Mouse (Mus musculus): Measurements from ENCODE around the gene Zswim9.
"Not testable (repeated sequence)": the region's sequence is repeated elsewhere in the genome, so short reads cannot be mapped to it uniquely, and the experiment has no call there.

Gene Zswim9

DNA sequence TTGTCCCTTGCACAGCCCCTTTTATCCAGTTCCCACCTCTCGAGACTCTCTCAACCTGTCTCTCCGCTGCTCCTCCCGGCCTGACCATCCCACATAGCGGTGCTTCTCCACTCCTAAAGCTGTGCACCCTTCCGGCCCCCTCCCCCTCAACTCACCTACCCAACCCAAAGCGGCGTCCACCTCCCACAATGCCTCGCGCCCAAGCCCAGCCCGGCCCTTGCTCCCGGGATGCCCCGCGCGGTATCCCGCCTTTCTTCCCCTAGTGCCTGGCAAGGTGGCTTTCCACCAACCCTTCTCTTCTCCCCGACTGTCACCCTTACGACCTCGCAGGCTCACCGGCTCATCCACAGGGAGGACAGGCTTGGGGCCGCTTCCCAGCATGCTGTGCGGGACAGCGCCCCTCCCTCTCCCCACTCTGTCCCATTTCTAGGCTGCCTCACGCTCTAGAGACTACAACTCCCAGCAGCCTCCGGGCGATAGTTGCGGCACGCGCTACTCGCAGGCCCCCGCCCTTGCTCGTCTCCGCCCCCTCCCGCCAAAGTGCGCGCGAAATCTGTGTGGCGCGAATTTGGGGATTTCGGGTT lies at the start of gene Zswim9:
Zswim9 (minus strand) TSS at position 414 of the 584 bp plus-strand sequence.
- peak; percentile 83 for DNase-seq (ENCODE audit: low spot score)

GRCm38 (mm10) chr7:13324316-13324715 lies 45.8 kb upstream of the Zswim9 start, which contains the start of gene Pla2g4c:
Gene Pla2g4c (plus strand): TSS chr7:13324655.
- no peak for DNase-seq (ENCODE audit: low spot score)

DNA sequence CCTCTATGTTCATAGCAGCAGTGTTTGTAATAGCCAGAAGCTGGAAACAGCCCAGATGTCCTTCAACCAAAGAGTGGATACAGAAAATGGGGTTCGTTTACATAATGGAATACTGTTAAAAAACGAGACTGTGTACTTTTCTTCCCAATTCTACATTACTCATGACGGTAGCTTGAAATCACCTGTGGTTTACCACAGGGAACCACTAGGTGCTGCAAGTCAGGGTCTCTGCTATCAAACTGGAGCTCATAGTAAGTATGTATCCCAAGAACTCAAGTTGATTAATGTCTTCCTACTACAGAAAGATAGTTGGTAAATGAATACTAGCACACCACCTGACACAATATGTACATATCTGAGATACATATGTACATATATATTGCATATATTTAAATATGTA lies 42.9 kb upstream of the Zswim9 start:
- no peak for DNase-seq (ENCODE audit: low spot score)

DNA sequence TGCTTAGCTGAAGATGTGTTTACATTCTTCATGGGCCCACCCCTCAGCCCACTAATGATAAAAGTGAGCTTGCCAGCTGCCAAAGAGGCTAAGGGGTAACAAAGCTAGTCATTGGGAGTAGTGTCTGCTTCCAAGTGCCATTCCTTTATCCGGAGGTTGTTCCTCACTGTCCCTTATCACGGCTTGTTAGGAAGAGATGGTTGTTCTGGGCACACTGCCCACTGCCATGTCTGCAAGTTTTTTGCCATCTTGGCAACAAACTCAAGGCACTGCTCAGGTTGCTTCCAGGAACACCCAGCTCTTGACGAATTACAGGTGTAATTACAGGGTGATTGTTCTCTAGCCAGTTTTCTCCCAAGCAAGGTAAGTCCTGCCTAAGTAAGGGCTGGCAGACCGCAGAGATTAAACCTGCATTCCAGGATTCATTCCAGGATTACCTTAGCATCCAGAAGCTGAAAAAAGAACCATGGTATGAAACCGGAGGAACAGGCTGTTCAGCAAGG lies 35.6 kb upstream of the Zswim9 start:
- DNase-seq (ENCODE audit: low spot score), result peak; percentile 16

GRCm38 (mm10) chr7:13311401-13311800 lies 32.9 kb upstream of the Zswim9 start:
- no peak for DNase-seq (ENCODE audit: low spot score)

GRCm38 (mm10) chr7:13310493-13311199 lies 32.1 kb upstream of the Zswim9 start:
- no peak for DNase-seq (ENCODE audit: low spot score)

GRCm38 (mm10) chr7:13309407-13309806 lies 30.9 kb upstream of the Zswim9 start:
- DNase-seq (ENCODE audit: low spot score), result no peak

- DNase-seq (ENCODE audit: low spot score), result no peak
These were observed 24.9 kb upstream of the Zswim9 start for GRCm38 (mm10) chr7:13303372-13303771.

- DNase-seq (ENCODE audit: low spot score), result no peak
These were observed 24.3 kb upstream of the Zswim9 start for GRCm38 (mm10) chr7:13302780-13303179.

DNA sequence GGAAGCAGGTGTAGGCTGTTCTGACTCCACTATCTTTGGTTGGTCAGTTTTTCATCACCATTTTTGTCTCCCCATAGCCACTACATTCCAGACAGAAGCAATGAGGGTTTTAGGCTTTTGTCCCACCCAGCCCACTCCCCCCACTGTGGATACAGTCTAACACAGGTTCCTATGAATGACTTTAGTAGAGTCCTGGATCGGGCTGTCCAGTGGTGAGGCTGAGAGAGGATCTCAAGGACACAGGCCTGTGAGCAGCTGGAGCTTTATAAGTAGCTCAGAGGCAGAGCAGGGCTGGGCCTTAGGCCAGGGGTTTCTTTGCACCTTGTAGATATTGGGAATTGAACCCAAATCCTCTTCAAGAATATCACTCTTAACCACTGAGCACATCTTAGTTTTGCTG lies 23.1 kb upstream of the Zswim9 start:
- no peak for DNase-seq (ENCODE audit: low spot score)

GRCm38 (mm10) chr7:13298821-13299220 lies 20.3 kb upstream of the Zswim9 start:
- no peak for DNase-seq (ENCODE audit: low spot score)

GRCm38 (mm10) chr7:13297636-13298035 lies 19.1 kb upstream of the Zswim9 start:
- DNase-seq (ENCODE audit: low spot score), result no peak

- no peak for DNase-seq (ENCODE audit: low spot score)
These were observed 16.7 kb upstream of the Zswim9 start for GRCm38 (mm10) chr7:13295256-13295655.

DNA sequence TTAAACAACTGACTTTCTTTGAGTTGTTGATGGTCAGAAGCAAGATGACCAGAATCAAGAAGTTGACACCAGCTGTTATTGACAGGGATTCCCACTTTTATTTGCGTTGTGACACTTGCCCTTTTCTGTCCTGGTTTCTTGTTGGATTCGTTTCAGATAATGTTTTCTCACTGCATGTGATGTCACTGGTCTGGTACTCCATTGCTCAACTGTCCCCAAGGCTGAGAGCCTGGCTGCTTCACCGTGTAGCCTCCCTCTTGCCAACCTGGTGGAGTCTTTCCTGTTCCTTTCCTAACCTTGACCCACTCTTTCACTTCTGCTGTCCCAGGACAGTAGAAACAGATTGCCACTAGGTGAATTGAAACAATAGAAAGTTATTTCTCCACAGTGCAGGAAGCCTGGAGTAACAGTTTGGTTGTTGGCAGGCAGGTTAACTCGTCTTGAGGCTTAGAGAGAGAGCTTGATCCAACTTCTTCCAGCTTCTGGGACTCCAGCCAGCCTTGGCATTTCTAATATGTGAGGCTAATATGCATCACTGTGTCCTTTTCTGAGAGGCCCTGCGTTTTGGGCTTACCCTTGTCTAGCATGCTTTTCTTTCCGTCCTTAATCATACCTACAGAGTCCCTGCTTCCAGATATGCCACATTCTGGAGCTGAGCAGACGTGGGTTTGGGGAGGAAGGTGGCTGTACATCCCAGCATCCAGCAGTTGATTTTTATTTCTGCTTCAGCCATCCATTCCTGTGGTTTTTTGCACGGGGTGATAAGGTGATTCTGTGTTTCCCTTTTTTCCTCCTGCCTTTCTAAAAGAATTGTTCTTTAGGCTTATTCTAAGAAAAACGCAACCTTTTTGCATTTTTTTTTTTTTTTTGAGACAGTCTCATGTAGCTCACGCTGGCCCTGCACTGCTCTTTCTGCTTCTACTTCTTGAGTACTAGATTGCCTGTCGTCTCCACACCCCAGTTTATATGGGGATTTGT lies 15.6 kb upstream of the Zswim9 start:
- DNase-seq (ENCODE audit: low spot score), result no peak

DNA sequence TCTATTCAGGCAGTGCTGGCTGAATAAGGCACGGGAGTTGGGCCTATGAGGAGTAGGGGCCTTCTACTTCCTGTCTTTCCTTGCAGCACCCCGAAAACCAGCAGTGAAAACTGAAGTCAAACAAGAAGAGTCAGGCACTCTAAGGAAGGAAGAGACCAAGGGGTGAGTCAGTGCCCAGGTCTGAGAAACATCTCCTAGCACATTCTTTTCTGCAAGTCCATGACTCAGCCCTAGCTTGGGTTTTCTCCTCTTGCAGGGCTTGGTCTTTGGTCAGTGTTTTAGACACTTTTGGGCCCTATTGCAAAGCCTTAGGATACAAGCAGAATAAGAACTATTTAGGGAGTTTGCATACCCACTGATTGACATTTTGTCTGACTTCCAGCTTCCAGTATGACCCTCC lies 12.8 kb upstream of the Zswim9 start:
- DNase-seq (ENCODE audit: low spot score), result no peak

DNA sequence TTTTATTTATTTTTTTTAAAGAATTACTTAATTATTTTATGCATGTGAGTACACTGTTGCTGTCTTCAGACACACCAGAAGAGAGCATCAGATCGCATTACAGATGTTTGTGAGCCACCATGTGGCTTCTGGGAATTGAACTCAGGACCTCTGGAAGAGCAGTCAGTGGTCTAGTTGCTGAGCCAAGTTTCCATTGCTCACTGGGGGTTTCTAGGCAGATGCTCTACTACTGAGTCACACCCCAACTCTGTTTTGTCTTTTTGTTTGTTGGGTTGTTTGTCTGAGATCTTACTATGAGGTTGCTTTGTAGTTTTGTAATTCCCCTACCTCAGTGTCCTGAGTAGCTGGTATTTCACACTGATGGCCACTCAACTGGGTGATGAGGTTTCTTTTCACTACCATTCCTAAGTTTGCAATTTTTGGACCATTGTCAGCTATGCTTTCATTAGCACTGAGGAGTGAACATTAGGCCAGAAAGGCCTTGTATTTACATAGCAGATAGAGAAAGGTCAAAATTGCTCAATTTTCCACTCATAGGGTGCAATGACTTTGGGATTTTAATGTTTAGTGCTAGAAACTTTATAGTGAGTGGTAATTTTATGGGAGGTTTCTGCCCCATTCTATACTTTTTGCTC lies 11.6 kb upstream of the Zswim9 start:
- DNase-seq (ENCODE audit: low spot score), result no peak

GRCm38 (mm10) chr7:13288621-13289020 lies 10.1 kb upstream of the Zswim9 start:
- DNase-seq (ENCODE audit: low spot score), result no peak

GRCm38 (mm10) chr7:13278957-13279356 lies 436 bp upstream of the Zswim9 start:
- not testable (repeated sequence) for DNase-seq (ENCODE audit: low spot score)

DNA sequence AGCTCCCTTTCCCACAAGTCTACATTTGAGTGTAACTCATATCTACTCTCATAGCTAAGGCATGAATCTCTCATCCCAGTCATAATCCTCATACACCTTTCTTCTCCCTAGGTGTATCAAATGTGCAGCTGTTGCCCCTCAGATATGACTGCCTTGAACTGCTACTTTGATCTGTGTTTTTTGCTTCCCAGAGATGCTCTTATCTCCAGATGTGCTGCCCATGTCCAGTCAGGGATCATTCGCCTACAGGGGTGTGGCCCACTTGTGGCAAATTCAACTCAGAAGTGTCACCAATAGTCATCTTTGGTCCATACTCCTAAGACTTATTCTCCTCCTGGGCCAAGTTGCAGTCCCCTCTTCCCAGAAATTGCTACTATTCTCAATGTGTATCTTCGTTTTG lies 688 bp downstream of the Zswim9 start:
- DNase-seq (ENCODE audit: low spot score), result no peak

DNA sequence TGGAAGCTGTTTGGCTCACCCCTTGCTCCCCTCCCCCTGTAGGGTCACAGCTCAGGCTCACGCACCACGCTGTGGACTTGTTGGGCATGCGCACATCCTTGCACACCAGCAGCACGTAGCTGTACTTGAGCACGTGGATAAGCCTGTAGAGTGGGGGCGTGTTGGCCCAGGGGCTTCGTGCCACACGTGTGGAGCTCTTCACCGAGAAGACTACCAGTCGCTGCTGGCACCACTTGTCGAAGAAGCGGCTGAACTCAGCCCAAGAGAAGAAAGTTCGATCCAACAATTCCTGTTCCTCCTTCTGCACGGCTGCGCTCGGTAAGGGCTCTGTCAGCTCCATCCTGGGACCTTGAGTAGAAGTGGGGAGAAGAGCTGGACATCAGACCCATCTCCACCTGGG lies 1.4 kb downstream of the Zswim9 start, which contains the start of gene Lig1:
Lig1 (plus strand) TSS at position 203 of the 400 bp plus-strand sequence.
- no peak for DNase-seq (ENCODE audit: low spot score)

DNA sequence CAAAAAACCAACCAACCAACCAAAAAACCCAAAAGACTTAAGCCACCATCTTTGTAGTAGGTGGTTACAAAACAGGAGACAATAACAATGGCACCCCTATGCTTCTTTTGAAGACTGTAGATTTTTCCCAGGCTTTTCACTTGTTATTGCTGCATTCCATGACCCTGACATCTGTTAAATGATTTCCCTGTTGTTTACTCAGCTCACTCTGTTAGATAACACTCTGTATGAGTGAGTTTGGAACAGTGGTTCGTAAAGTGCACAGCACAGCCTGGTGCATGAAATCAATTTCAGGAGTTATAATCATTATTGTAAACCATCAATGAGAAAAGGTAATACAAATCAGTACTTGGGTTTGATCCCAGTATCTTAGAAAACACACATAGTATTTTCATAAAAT lies 6.8 kb downstream of the Zswim9 start:
- DNase-seq (ENCODE audit: low spot score), result no peak

- no peak for DNase-seq (ENCODE audit: low spot score)
These were observed 9.1 kb downstream of the Zswim9 start for GRCm38 (mm10) chr7:13269394-13269793.

Data from ovary, postnatal 14 days (tissue).